Mouse (Mus musculus): ENCODE results near the gene Tmem97. TPM values are rescaled to one million over a fixed set of nuclear protein-coding genes. Genes with fewer than 3 reads are reported as not detected.

Tmem97 gene
- polyA plus RNA-seq, 1 experiment from 2014 or later, result 72.0 TPM

- Histone ChIP-seq H3K9me3 (ENCODE audit: control insufficient read depth, low read length) (no peaks in the 10 kb centered on the region), H3K4me3 (ENCODE audit: low read depth, low read length) (no peak overlapping the region), H3K27ac (ENCODE audit: low read depth, low read length) (no peak overlapping the region), H3K4me2 (replicated peaks; ENCODE audit: low read depth, low read length) (no peak overlapping the region), H3K36me3 (ENCODE audit: control insufficient read depth, insufficient read depth, low read length) (no peaks in the 10 kb centered on the region), H3K4me1 (replicated peaks; ENCODE audit: control insufficient read depth, insufficient read depth, low read length) (no peaks in the 10 kb centered on the region), H3K9ac (ENCODE audit: low read depth, low read length) (no peak overlapping the region), H3K27me3 (ENCODE audit: control insufficient read depth, insufficient read depth, low read length) (no peaks in the 10 kb centered on the region)
- no peak for DNase-seq (ENCODE audit: low spot score)
- WGBS, result 82% methylated on average over 6 of the region's 6 CpGs
- ATAC-seq (ENCODE audit: low FRiP score), result no peak
Measured at GRCm38 (mm10) chr11:78566775-78567174, 16.2 kb upstream of the Tmem97 start.

- Histone ChIP-seq H3K4me1 (replicated peaks; ENCODE audit: control insufficient read depth, insufficient read depth, low read length) (no peaks in the 10 kb centered on the region), H3K9me3 (ENCODE audit: control insufficient read depth, low read length) (no peaks in the 10 kb centered on the region), H3K27me3 (ENCODE audit: control insufficient read depth, insufficient read depth, low read length) (no peaks in the 10 kb centered on the region), H3K36me3 (ENCODE audit: control insufficient read depth, insufficient read depth, low read length) (no peaks in the 10 kb centered on the region), H3K4me3 (ENCODE audit: low read depth, low read length) (no peak overlapping the region), H3K4me2 (replicated peaks; ENCODE audit: low read depth, low read length) (no peak overlapping the region), H3K27ac (ENCODE audit: low read depth, low read length) (no peak overlapping the region), H3K9ac (ENCODE audit: low read depth, low read length) (no peak overlapping the region)
- WGBS, result 29% methylated on average over 4 of the region's 4 CpGs
- DNase-seq (ENCODE audit: low spot score), result peak; percentile 80
- ATAC-seq (ENCODE audit: low FRiP score), result no peak
Measured at GRCm38 (mm10) chr11:78560447-78560846, 9.9 kb upstream of the Tmem97 start.

GRCm38 (mm10) chr11:78557241-78557640 is 6.7 kb upstream of the Tmem97 start:
- no peak for DNase-seq (ENCODE audit: low spot score)
- 59% methylated on average over 8 of the region's 8 CpGs for WGBS
- no peaks in the 10 kb centered on the region for H3K9me3 ChIP-seq (ENCODE audit: control insufficient read depth, low read length)
- no peak overlapping the region for H3K4me2 ChIP-seq (replicated peaks; ENCODE audit: low read depth, low read length)
- no peaks in the 10 kb centered on the region for H3K4me1 ChIP-seq (replicated peaks; ENCODE audit: control insufficient read depth, insufficient read depth, low read length)
- H3K36me3 ChIP-seq (ENCODE audit: control insufficient read depth, insufficient read depth, low read length), result no peaks in the 10 kb centered on the region
- no peak overlapping the region for H3K27ac ChIP-seq (ENCODE audit: low read depth, low read length)
- H3K27me3 ChIP-seq (ENCODE audit: control insufficient read depth, insufficient read depth, low read length), result no peaks in the 10 kb centered on the region
- no peak overlapping the region for H3K4me3 ChIP-seq (ENCODE audit: low read depth, low read length)
- no peak for ATAC-seq (ENCODE audit: low FRiP score)
- H3K9ac ChIP-seq (ENCODE audit: low read depth, low read length), result no peak overlapping the region

GRCm38 (mm10) chr11:78556070-78556469 is 5.5 kb upstream of the Tmem97 start:
- no peak overlapping the region for H3K27ac ChIP-seq (ENCODE audit: low read depth, low read length)
- no peaks in the 10 kb centered on the region for H3K36me3 ChIP-seq (ENCODE audit: control insufficient read depth, insufficient read depth, low read length)
- no peak overlapping the region for H3K4me2 ChIP-seq (replicated peaks; ENCODE audit: low read depth, low read length)
- no peak for DNase-seq (ENCODE audit: low spot score)
- H3K9ac ChIP-seq (ENCODE audit: low read depth, low read length), result no peak overlapping the region
- no peaks in the 10 kb centered on the region for H3K27me3 ChIP-seq (ENCODE audit: control insufficient read depth, insufficient read depth, low read length)
- no peaks in the 10 kb centered on the region for H3K4me1 ChIP-seq (replicated peaks; ENCODE audit: control insufficient read depth, insufficient read depth, low read length)
- no peak overlapping the region for H3K4me3 ChIP-seq (ENCODE audit: low read depth, low read length)
- no peak for ATAC-seq (ENCODE audit: low FRiP score)
- H3K9me3 ChIP-seq (ENCODE audit: control insufficient read depth, low read length), result no peaks in the 10 kb centered on the region
- WGBS, result 74% methylated on average over 4 of the region's 4 CpGs

GRCm38 (mm10) chr11:78555623-78556022 is 5.0 kb upstream of the Tmem97 start:
- Histone ChIP-seq H3K4me2 (replicated peaks; ENCODE audit: low read depth, low read length) (no peak overlapping the region), H3K4me1 (replicated peaks; ENCODE audit: control insufficient read depth, insufficient read depth, low read length) (no peaks in the 10 kb centered on the region), H3K27ac (ENCODE audit: low read depth, low read length) (no peak overlapping the region), H3K4me3 (ENCODE audit: low read depth, low read length) (no peak overlapping the region), H3K9ac (ENCODE audit: low read depth, low read length) (no peak overlapping the region), H3K9me3 (ENCODE audit: control insufficient read depth, low read length) (no peaks in the 10 kb centered on the region), H3K36me3 (ENCODE audit: control insufficient read depth, insufficient read depth, low read length) (no peaks in the 10 kb centered on the region), H3K27me3 (ENCODE audit: control insufficient read depth, insufficient read depth, low read length) (no peaks in the 10 kb centered on the region)
- 81% methylated on average over 3 of the region's 3 CpGs for WGBS
- ATAC-seq (ENCODE audit: low FRiP score) (no peak), DNase-seq (ENCODE audit: low spot score) (no peak)

GRCm38 (mm10) chr11:78551059-78551398 is 452 bp upstream of the Tmem97 start:
- Histone ChIP-seq H3K4me3 (ENCODE audit: low read depth, low read length) (peak overlapping the region; percentile 66), H3K27me3 (ENCODE audit: control insufficient read depth, insufficient read depth, low read length) (no peaks in the 10 kb centered on the region), H3K27ac (ENCODE audit: low read depth, low read length) (peak overlapping the region; percentile 51; the same call in 1 of the 2 replicates), H3K4me1 (replicated peaks; ENCODE audit: control insufficient read depth, insufficient read depth, low read length) (no peaks in the 10 kb centered on the region; the same call in 1 of the 2 replicates), H3K4me2 (replicated peaks; ENCODE audit: low read depth, low read length) (peak overlapping the region; percentile 82), H3K9me3 (ENCODE audit: control insufficient read depth, low read length) (no peaks in the 10 kb centered on the region), H3K9ac (ENCODE audit: low read depth, low read length) (peak overlapping the region; percentile 60), H3K36me3 (ENCODE audit: control insufficient read depth, insufficient read depth, low read length) (no peaks in the 10 kb centered on the region)
- DNase-seq (ENCODE audit: low spot score) (no peak), ATAC-seq (ENCODE audit: low FRiP score) (peak; percentile 58)
- WGBS, result 35% methylated on average over 6 of the region's 6 CpGs

GRCm38 (mm10) chr11:78549491-78549987 is 1.0 kb downstream of the Tmem97 start:
- H3K4me1 ChIP-seq (replicated peaks; ENCODE audit: control insufficient read depth, insufficient read depth, low read length), result no peaks in the 10 kb centered on the region; the same call in 1 of the 2 replicates
- ATAC-seq (ENCODE audit: low FRiP score), result no peak
- 14% methylated on average over 5 of the region's 5 CpGs for WGBS

GRCm38 (mm10) chr11:78547718-78548460 is 2.7 kb downstream of the Tmem97 start:
- DNase-seq (ENCODE audit: low spot score) (no peak), ATAC-seq (ENCODE audit: low FRiP score) (no peak)
- H3K9me3 ChIP-seq (ENCODE audit: control insufficient read depth, low read length), result no peaks in the 10 kb centered on the region
- H3K27me3 ChIP-seq (ENCODE audit: control insufficient read depth, insufficient read depth, low read length), result no peaks in the 10 kb centered on the region
- no peak overlapping the region for H3K9ac ChIP-seq (ENCODE audit: low read depth, low read length)
- H3K36me3 ChIP-seq (ENCODE audit: control insufficient read depth, insufficient read depth, low read length), result no peaks in the 10 kb centered on the region
- WGBS, result 80% methylated on average over 2 of the region's 2 CpGs
- no peak overlapping the region for H3K4me3 ChIP-seq (ENCODE audit: low read depth, low read length)
- H3K4me2 ChIP-seq (replicated peaks; ENCODE audit: low read depth, low read length), result no peak overlapping the region
- H3K4me1 ChIP-seq (replicated peaks; ENCODE audit: control insufficient read depth, insufficient read depth, low read length), result no peaks in the 10 kb centered on the region; the same call in 1 of the 2 replicates
- no peak overlapping the region for H3K27ac ChIP-seq (ENCODE audit: low read depth, low read length)

More at GRCm38 (mm10) chr11:78549491-78549987, 1.0 kb downstream of the Tmem97 start:
- H3K4me2 ChIP-seq (replicated peaks; ENCODE audit: low read depth, low read length), result peak overlapping the region; percentile 82
- no peak overlapping the region for H3K27ac ChIP-seq (ENCODE audit: low read depth, low read length)
- H3K36me3 ChIP-seq (ENCODE audit: control insufficient read depth, insufficient read depth, low read length), result no peaks in the 10 kb centered on the region
- no peaks in the 10 kb centered on the region for H3K27me3 ChIP-seq (ENCODE audit: control insufficient read depth, insufficient read depth, low read length)
- no peak for DNase-seq (ENCODE audit: low spot score)
- peak overlapping the region; percentile 68 for H3K9ac ChIP-seq (ENCODE audit: low read depth, low read length)
- no peaks in the 10 kb centered on the region for H3K9me3 ChIP-seq (ENCODE audit: control insufficient read depth, low read length)
- H3K4me3 ChIP-seq (ENCODE audit: low read depth, low read length), result peak overlapping the region; percentile 66

- Histone ChIP-seq H3K27me3 (ENCODE audit: control insufficient read depth, insufficient read depth, low read length) (no peaks in the 10 kb centered on the region), H3K27ac (ENCODE audit: low read depth, low read length) (no peak overlapping the region), H3K9me3 (ENCODE audit: control insufficient read depth, low read length) (no peaks in the 10 kb centered on the region), H3K4me3 (ENCODE audit: low read depth, low read length) (no peak overlapping the region), H3K36me3 (ENCODE audit: control insufficient read depth, insufficient read depth, low read length) (peaks cover 2% of the 10 kb centered on the region; the same call in 1 of the 2 replicates), H3K9ac (ENCODE audit: low read depth, low read length) (no peak overlapping the region), H3K4me1 (replicated peaks; ENCODE audit: control insufficient read depth, insufficient read depth, low read length) (no peaks in the 10 kb centered on the region; the same call in 1 of the 2 replicates), H3K4me2 (replicated peaks; ENCODE audit: low read depth, low read length) (no peak overlapping the region)
- ATAC-seq (ENCODE audit: low FRiP score) (no peak), DNase-seq (ENCODE audit: low spot score) (no peak)
- 77% methylated on average over 8 of the region's 8 CpGs for WGBS
Measured at GRCm38 (mm10) chr11:78545181-78545580, 5.4 kb downstream of the Tmem97 start.
